Mouse (Mus musculus) heart, adult 2 months (tissue): ENCODE measurements around the gene Ccsap. TPM values are rescaled to one million over a fixed set of nuclear protein-coding genes. Genes with fewer than 3 reads are reported as not detected.
A peak's percentile ranks its signal among the peaks of the same experiment; 100 is the strongest.

Experiments used
- DNase-seq, 2 experiments: peaks; one replicate each; pipeline ENCODE4 v3.0.0; 2021
- H3K27ac ChIP-seq: fragments of 200-600 bp; 2 replicates; pipeline ENCODE4 v1.8.1; 2022
- H3K27me3 ChIP-seq: fragments of 200-500 bp; 2 replicates; pipeline ENCODE4 v1.6.1; 2012; ENCODE audit warnings: mild to moderate bottlenecking, low read length, inconsistent platforms, mixed read lengths; ENCODE audit not compliant: control insufficient read depth, insufficient read depth
- H3K36me3 ChIP-seq: fragments of 200-500 bp; 2 replicates; pipeline ENCODE4 v1.6.1; 2012; ENCODE audit warnings: low read length, inconsistent platforms; ENCODE audit not compliant: control insufficient read depth, insufficient read depth
- H3K4me1 ChIP-seq: fragments of 200-500 bp; 2 replicates; pipeline ENCODE4 v1.6.1; 2011; ENCODE audit warnings: low read length; ENCODE audit not compliant: control insufficient read depth, insufficient read depth
- H3K4me3 ChIP-seq: fragments of 200-600 bp; 2 replicates; pipeline ENCODE4 v1.8.1; 2022
- H3K79me2 ChIP-seq: fragments of 200-500 bp; replicated peaks from 2 replicates; pipeline ENCODE4 v1.6.1; 2012; ENCODE audit warnings: mild to moderate bottlenecking, inconsistent platforms, low read length, moderate library complexity, mixed read lengths; ENCODE audit not compliant: control insufficient read depth, insufficient read depth
- H3K9ac ChIP-seq: fragments of 200-500 bp; 2 replicates; pipeline ENCODE4 v1.6.1; 2012; ENCODE audit warnings: low read depth, mild to moderate bottlenecking, control low read depth, inconsistent platforms, low read length, mixed read lengths
- CTCF ChIP-seq: fragments of 200-600 bp; IDR thresholded peaks from 2 replicates; pipeline ENCODE4 v1.8.1; 2022; ENCODE audit warnings: antibody characterized with exemption, mild to moderate bottlenecking, moderate library complexity
- EP300 ChIP-seq: fragments of 200-500 bp; IDR thresholded peaks from 2 replicates; pipeline ENCODE4 v1.6.1; 2011; ENCODE audit warnings: low read depth, low read length, control low read depth; ENCODE audit not compliant: insufficient read depth
- POLR2A ChIP-seq: fragments of 200-500 bp; IDR thresholded peaks from 2 replicates; pipeline ENCODE4 v1.6.1; 2011; ENCODE audit warnings: mild to moderate bottlenecking, low read depth, low read length, control low read depth; ENCODE audit not compliant: insufficient read depth
- WGBS: fragments of 180-500 bp; shearing (Covaris S2); methylation state at CpG from one replicate; pipeline ENCODE4 v1.1.7; 2018; 5-methylcytosine and 5-hydroxymethylcytosine counted together
- intact Hi-C: fragments of 180-260 bp; cut with DNase I; formaldehyde crosslinking; loops from one replicate; pipeline ENCODE4 v1.15.1; 2025
- polyA plus RNA-seq: library from polyadenylated mRNA; depleted of rRNA; stranded (reverse); fragments of >200 nt; gene quantifications from 2 replicates; pipeline ENCODE4 v1.2.3, GENCODE M21; 2012
- total RNA-seq, 2 experiments: library from RNA; stranded (reverse); gene quantifications; 2 replicates each; pipeline ENCODE4 v1.2.3; 2021

The Ccsap gene
- total and polyA plus RNA-seq, 3 experiments, result 0.18 to 0.81 (median 0.68) TPM

- intact Hi-C loops, result no loop called here
- DNase-seq, result peak; percentile 30 to 52
- Histone ChIP-seq H3K4me3 (no peak overlapping the region), H3K79me2 (no peaks in the 10 kb centered on the region), H3K27ac (peak overlapping the region; percentile 17; the same call in 1 of the 2 replicates), H3K36me3 (no peaks in the 10 kb centered on the region), H3K27me3 (no peaks in the 10 kb centered on the region), H3K4me1 (no peaks in the 10 kb centered on the region), H3K9ac (no peak overlapping the region)
- WGBS, result 56% methylated on average over 9 of the region's 9 CpGs
- TF ChIP-seq CTCF, result no peak
- TF ChIP-seq POLR2A, result no peak
- no peak for TF ChIP-seq EP300
These were observed 12.0 kb upstream of the Ccsap start for GRCm38 (mm10) chr8:123872048-123872447.

GRCm38 (mm10) chr8:123866971-123867370, 7.0 kb upstream of the Ccsap start:
- H3K79me2 ChIP-seq, result no peaks in the 10 kb centered on the region
- no peaks in the 10 kb centered on the region for H3K36me3 ChIP-seq
- H3K4me1 ChIP-seq, result no peaks in the 10 kb centered on the region
- intact Hi-C loops, result no loop called here
- no peak overlapping the region for H3K27ac ChIP-seq
- H3K27me3 ChIP-seq, result no peaks in the 10 kb centered on the region; the same call in 1 of the 2 replicates
- H3K4me3 ChIP-seq, result no peak overlapping the region
- no peak for DNase-seq
- TF ChIP-seq CTCF (no peak), POLR2A (no peak), EP300 (no peak)
- WGBS, result 28% methylated on average over 5 of the region's 5 CpGs
- no peak overlapping the region for H3K9ac ChIP-seq

GRCm38 (mm10) chr8:123865786-123866185, 5.8 kb upstream of the Ccsap start:
- intact Hi-C loops, result no loop called here
- no peak for DNase-seq
- 75% methylated on average over 7 of the region's 7 CpGs for WGBS
- Histone ChIP-seq H3K79me2 (no peaks in the 10 kb centered on the region), H3K9ac (no peak overlapping the region), H3K4me3 (no peak overlapping the region), H3K4me1 (no peaks in the 10 kb centered on the region), H3K36me3 (no peaks in the 10 kb centered on the region), H3K27me3 (no peaks in the 10 kb centered on the region; the same call in 1 of the 2 replicates), H3K27ac (no peak overlapping the region)
- no peak for TF ChIP-seq EP300

- intact Hi-C loops, result no loop called here
- WGBS, result 74% methylated on average over 4 of the region's 4 CpGs
- no peak overlapping the region for H3K9ac ChIP-seq
These were observed 377 bp upstream of the Ccsap start for GRCm38 (mm10) chr8:123860386-123860785.

GRCm38 (mm10) chr8:123858941-123859647, 915 bp downstream of the Ccsap start:
- Histone ChIP-seq H3K79me2 (no peaks in the 10 kb centered on the region), H3K4me1 (no peaks in the 10 kb centered on the region), H3K9ac (peak overlapping the region; percentile 86), H3K27ac (peak overlapping the region; percentile 63; the same call in 1 of the 2 replicates), H3K27me3 (no peaks in the 10 kb centered on the region), H3K4me3 (peak overlapping the region; percentile 70), H3K36me3 (no peaks in the 10 kb centered on the region)
- intact Hi-C loops, result no loop called here
- under 1% methylated on average over 79 of the region's 79 CpGs for WGBS
- TF ChIP-seq CTCF, result peak; percentile 59
- TF ChIP-seq EP300, result no peak
- peak; percentile 93 to 94 for DNase-seq

More at GRCm38 (mm10) chr8:123860386-123860785, 377 bp upstream of the Ccsap start:
- no peak overlapping the region for H3K27ac ChIP-seq
- no peaks in the 10 kb centered on the region for H3K79me2 ChIP-seq
- no peak for DNase-seq
- no peaks in the 10 kb centered on the region for H3K27me3 ChIP-seq
- no peaks in the 10 kb centered on the region for H3K4me1 ChIP-seq
- no peaks in the 10 kb centered on the region for H3K36me3 ChIP-seq
- TF ChIP-seq EP300, result no peak
- no peak for TF ChIP-seq CTCF
- TF ChIP-seq POLR2A, result no peak
- H3K4me3 ChIP-seq, result no peak overlapping the region

GRCm38 (mm10) chr8:123858574-123858940, 1.5 kb downstream of the Ccsap start:
- peak overlapping the region; percentile 70 for H3K9ac ChIP-seq
- no peaks in the 10 kb centered on the region for H3K27me3 ChIP-seq
- H3K4me3 ChIP-seq, result peak overlapping the region; percentile 70
- H3K36me3 ChIP-seq, result no peaks in the 10 kb centered on the region
- H3K79me2 ChIP-seq, result no peaks in the 10 kb centered on the region
- peak overlapping the region; percentile 13; the same call in 1 of the 2 replicates for H3K27ac ChIP-seq
- WGBS, result 4% methylated on average over 17 of the region's 17 CpGs
- no peaks in the 10 kb centered on the region for H3K4me1 ChIP-seq
- TF ChIP-seq POLR2A, result no peak
- TF ChIP-seq CTCF, result no peak
- TF ChIP-seq EP300, result no peak
- peak in 1 of 2 experiments; percentile 23 for DNase-seq
- intact Hi-C loops, result no loop called here
